Mouse (Mus musculus): Measurements from ENCODE around the gene Obox3. TPM values are rescaled to one million over a fixed set of nuclear protein-coding genes. Genes with fewer than 3 reads are reported as not detected.
"Not testable (repeated sequence)": the region's sequence is repeated elsewhere in the genome, so short reads cannot be mapped to it uniquely, and the experiment has no call there.

Obox3 gene
- polyA plus RNA-seq (2015; fragmentation: Nextera tagmentation; extraction: Ambion mirVana): not detected in 2 replicates

- not testable (repeated sequence) for H3K4me2 ChIP-seq; H3K9me3 ChIP-seq; H3K27ac ChIP-seq; H3K36me3 ChIP-seq; ATAC-seq (ENCODE audit: low FRiP score); H3K9ac ChIP-seq; H3K4me1 ChIP-seq (replicated peaks); H3K4me3 ChIP-seq; H3K27me3 ChIP-seq
- WGBS: 42% methylated on average over 1 of the region's 1 CpGs
Observed at GRCm38 (mm10) chr7:15639802-15640201, at the start of gene Obox3. Obox3 (minus strand) TSS chr7:15639902.

- not testable (repeated sequence) for H3K4me1 ChIP-seq (replicated peaks); ATAC-seq (ENCODE audit: low FRiP score); H3K4me2 ChIP-seq; H3K27me3 ChIP-seq; H3K9me3 ChIP-seq; H3K9ac ChIP-seq; H3K36me3 ChIP-seq; H3K4me3 ChIP-seq; H3K27ac ChIP-seq
- 79% methylated on average over 5 of the region's 5 CpGs for WGBS
Observed at GRCm38 (mm10) chr7:15509411-15509810, 130.3 kb downstream of the Obox3 start.

Other genes starting within 250 kb of the Obox3 start
- gene Obox5, start 110.2 kb upstream of the Obox3 start, polyA plus RNA-seq (2015; fragmentation: Nextera tagmentation; extraction: Ambion mirVana): not detected in 2 replicates
- gene Obox6, start 199.8 kb upstream of the Obox3 start, polyA plus RNA-seq (2015; fragmentation: Nextera tagmentation; extraction: Ambion mirVana): not detected in 2 replicates
- gene Crx, start 240.1 kb upstream of the Obox3 start, polyA plus RNA-seq (2015; fragmentation: Nextera tagmentation; extraction: Ambion mirVana): not detected in 2 replicates
- gene Crxos, start 242.7 kb upstream of the Obox3 start, polyA plus RNA-seq (2015; fragmentation: Nextera tagmentation; extraction: Ambion mirVana): not detected in 2 replicates